Mouse (Mus musculus) C2C12 (cell line): ENCODE measurements around the gene Zbtb16.

Source experiments
- CTCF ChIP-seq: IDR thresholded peaks from one replicate; pipeline ENCODE4 v1.5.1; 2011; ENCODE audit not compliant: control insufficient read depth, insufficient read depth, insufficient read length
- MAX ChIP-seq: IDR thresholded peaks from one replicate; pipeline ENCODE4 v1.6.1; 2011; ENCODE audit warnings: mild to moderate bottlenecking, control low read depth
- USF1 ChIP-seq: IDR thresholded peaks from one replicate; pipeline ENCODE4 v1.6.1; 2011; ENCODE audit warnings: low read depth, mild to moderate bottlenecking, control low read depth, moderate library complexity

DNA sequence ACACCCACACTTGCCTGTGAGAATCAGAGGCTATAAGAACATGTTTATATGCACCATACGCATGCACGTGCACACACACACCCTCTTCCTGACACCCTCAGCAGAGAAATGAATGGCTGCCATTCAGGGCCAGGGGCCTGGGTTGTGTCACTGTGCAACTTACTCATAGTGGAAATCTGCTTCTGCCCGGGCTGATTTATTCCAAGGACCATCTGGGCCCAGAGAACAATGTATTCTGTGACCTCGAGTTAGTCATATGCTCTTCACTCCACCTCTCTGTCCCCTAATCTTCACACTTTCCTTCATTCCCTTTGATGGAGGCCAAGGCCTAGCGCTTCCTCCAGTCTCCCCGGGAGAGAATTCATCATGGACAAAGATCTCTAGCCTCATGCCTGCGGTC lies 150.3 kb downstream of the Zbtb16 start:
- TF ChIP-seq CTCF, result no peak
- TF ChIP-seq MAX, result no peak
- no peak for TF ChIP-seq USF1
